Mouse (Mus musculus) C2C12 (cell line): ENCODE results near the gene Clec16a. TPM values are rescaled to one million over a fixed set of nuclear protein-coding genes. Genes with fewer than 3 reads are reported as not detected.

Experiments
- H3K27me3 ChIP-seq: one replicate; pipeline ENCODE4 v1.6.1; 2011; ENCODE audit not compliant: control insufficient read depth, insufficient read depth, insufficient read length
- H3K36me3 ChIP-seq: one replicate; pipeline ENCODE4 v1.6.1; 2011; ENCODE audit not compliant: control insufficient read depth, insufficient read depth
- H3K4me3 ChIP-seq: one replicate; pipeline ENCODE4 v1.5.1; 2011; ENCODE audit warnings: mild to moderate bottlenecking, control low read depth; ENCODE audit not compliant: poor library complexity, insufficient read depth, severe bottlenecking
- H3K79me2 ChIP-seq: one replicate; pipeline ENCODE4 v1.6.1; 2011; ENCODE audit not compliant: control insufficient read depth, insufficient read depth
- H3K79me3 ChIP-seq: one replicate; pipeline ENCODE4 v1.6.1; 2011; ENCODE audit warnings: low read depth, control low read depth
- H3ac ChIP-seq: one replicate; pipeline ENCODE3; 2011; ENCODE audit warnings: low read depth; ENCODE audit not compliant: control insufficient read depth, insufficient read length
- CEBPB ChIP-seq: IDR thresholded peaks from one replicate; pipeline ENCODE4 v1.6.1; 2011; ENCODE audit warnings: low read depth, mild to moderate bottlenecking, control low read depth, moderate library complexity
- CTCF ChIP-seq: IDR thresholded peaks from one replicate; pipeline ENCODE4 v1.5.1; 2011; ENCODE audit not compliant: control insufficient read depth, insufficient read depth, insufficient read length
- FOSL1 ChIP-seq: IDR thresholded peaks from one replicate; pipeline ENCODE4 v1.8.0; 2011; ENCODE audit warnings: mild to moderate bottlenecking, low read length; ENCODE audit not compliant: poor library complexity, insufficient read depth, severe bottlenecking
- MAX ChIP-seq: IDR thresholded peaks from one replicate; pipeline ENCODE4 v1.6.1; 2011; ENCODE audit warnings: mild to moderate bottlenecking, control low read depth
- MYOD1 ChIP-seq: IDR thresholded peaks from one replicate; pipeline ENCODE4 v1.6.1; 2011; ENCODE audit warnings: low read depth; ENCODE audit not compliant: control insufficient read depth, insufficient read length
- MYOG ChIP-seq: IDR thresholded peaks from one replicate; pipeline ENCODE4 v1.6.1; 2011; ENCODE audit not compliant: control insufficient read depth, insufficient read length; ENCODE audit errors: extremely low read depth
- USF1 ChIP-seq: IDR thresholded peaks from one replicate; pipeline ENCODE4 v1.6.1; 2011; ENCODE audit warnings: low read depth, mild to moderate bottlenecking, control low read depth, moderate library complexity
- polyA plus RNA-seq: library from polyadenylated mRNA; unstranded; fragments of >200 nt; fragmentation: generic; extraction: Trizol; gene quantifications from one replicate; pipeline ENCODE4 v1.2.1, GENCODE M21; 2012; ENCODE audit warnings: missing spikeins

The Clec16a gene
- polyA plus RNA-seq, 1 experiment = 10.0 TPM

DNA sequence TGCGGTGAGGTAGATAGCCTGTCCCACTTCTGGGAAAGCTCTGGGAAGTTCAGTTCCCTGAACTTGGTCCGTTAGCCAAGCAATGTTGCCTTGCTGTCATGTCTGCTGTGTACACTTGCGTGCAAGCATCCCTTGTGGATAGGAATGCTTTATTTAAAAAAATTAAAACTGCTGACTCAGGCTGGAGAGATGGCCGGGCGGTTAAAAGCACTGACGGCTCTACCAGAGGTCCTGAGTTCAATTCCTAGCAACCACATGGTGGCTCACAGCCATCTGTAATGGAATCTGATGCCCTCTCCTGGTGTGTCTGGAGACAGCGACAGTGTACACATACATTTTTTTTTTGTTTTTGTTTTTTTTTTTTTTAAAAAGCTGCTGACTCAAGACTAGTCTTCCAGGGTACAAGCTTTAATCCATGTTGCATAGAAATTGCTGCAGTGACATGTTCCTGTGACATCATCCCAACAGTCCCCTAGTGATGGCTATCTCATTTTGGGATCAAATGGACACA is 242.5 kb downstream of the Clec16a start:
- Histone ChIP-seq H3K79me2 (peaks cover 22% of the 10 kb centered on the region), H3K79me3 (peaks cover 13% of the 10 kb centered on the region), H3ac (no peak overlapping the region), H3K4me3 (no peak overlapping the region), H3K27me3 (no peaks in the 10 kb centered on the region), H3K36me3 (no peaks in the 10 kb centered on the region)
- TF ChIP-seq CTCF (no peak), MAX (no peak), MYOD1 (no peak)

DNA sequence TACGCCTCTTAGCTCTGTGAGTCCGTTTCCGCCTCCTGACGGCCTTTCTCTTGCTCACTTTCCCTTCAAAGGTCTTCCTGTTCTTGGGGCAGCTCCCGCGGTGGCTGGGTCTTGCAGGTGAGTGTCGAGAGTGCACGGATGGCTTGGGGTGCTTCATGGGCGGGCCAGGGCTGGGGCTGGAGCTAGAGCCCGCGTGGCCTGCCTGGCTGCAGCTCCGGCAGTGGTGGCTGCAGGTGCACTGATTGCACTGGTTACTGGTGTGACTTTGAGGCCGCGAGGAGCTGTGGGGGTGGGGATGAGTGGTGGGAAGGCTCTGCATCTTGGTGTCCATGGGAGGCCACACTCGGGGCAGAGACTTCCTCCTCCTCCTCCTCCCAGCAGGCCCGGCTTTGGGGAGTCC is 243.1 kb downstream of the Clec16a start, which contains the start of gene Tnp2:
Gene Tnp2 (minus strand): TSS at position 390 of the 400 bp plus-strand sequence.
- peaks cover 10% of the 10 kb centered on the region for H3K79me3 ChIP-seq
- no peaks in the 10 kb centered on the region for H3K27me3 ChIP-seq
- no peaks in the 10 kb centered on the region for H3K36me3 ChIP-seq
- no peak within 1 kb of the TSS for H3ac ChIP-seq
- peaks cover 15% of the 10 kb centered on the region for H3K79me2 ChIP-seq
- no peak within 1 kb of the TSS for H3K4me3 ChIP-seq
- TF ChIP-seq CTCF (no peak), CEBPB (no peak), MAX (no peak), MYOD1 (no peak), FOSL1 (no peak), USF1 (no peak), MYOG (no peak)

DNA sequence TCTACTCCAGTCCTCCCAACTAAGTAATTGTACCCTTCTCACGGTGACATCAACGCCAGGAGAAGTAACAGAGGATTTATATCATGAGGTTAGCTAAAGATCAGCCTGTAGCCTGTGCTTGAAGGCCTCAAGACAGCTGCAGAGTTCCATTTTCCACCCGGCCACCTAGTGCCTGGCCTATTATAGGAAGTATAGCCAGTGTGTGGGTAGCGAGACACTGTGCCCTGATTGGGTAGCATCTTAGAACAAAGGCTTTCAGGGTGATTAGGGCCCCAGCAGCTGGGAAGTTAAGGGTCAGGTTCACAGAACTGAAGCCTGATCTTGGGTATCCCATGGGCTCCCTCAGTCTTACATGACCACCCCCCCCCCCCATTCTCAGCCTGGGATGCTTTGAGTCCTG is 243.7 kb downstream of the Clec16a start:
- no peak overlapping the region for H3K4me3 ChIP-seq
- no peak for TF ChIP-seq FOSL1
- no peak for TF ChIP-seq MAX
- TF ChIP-seq MYOD1 = no peak
- TF ChIP-seq CTCF = no peak
- no peak for TF ChIP-seq USF1
- TF ChIP-seq MYOG = no peak
- TF ChIP-seq CEBPB = no peak
- H3ac ChIP-seq = no peak overlapping the region
- H3K27me3 ChIP-seq = no peaks in the 10 kb centered on the region
- H3K79me2 ChIP-seq = peaks cover 9% of the 10 kb centered on the region
- H3K36me3 ChIP-seq = no peaks in the 10 kb centered on the region
- peaks cover 5% of the 10 kb centered on the region for H3K79me3 ChIP-seq

DNA sequence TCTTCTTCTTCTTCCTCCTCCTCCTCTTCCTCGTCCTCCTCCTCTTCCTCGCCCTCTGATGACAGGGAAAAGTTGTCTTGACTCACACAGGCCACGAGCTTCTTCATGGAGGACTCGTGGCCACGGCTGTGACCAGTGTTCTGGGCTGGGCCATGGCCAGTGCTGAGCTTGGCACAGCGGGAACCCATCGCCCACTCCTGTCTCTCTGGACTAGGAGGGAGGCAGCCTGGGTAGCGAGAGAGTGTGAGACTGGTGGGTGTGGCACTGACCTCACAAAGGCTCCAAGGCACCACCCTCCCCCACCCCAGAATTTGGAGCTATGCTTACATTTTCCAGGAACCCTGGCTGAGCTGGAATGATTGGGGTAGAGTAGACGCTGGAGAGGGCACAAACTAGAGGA is 245.6 kb downstream of the Clec16a start, which contains the start of gene Prm3:
Gene Prm3 (minus strand): TSS at position 213 of the 400 bp plus-strand sequence.
- TF ChIP-seq MYOD1 = no peak
- TF ChIP-seq CEBPB = no peak
- TF ChIP-seq MAX = no peak
- no peak for TF ChIP-seq MYOG
- no peak for TF ChIP-seq CTCF
- TF ChIP-seq USF1 = no peak
- TF ChIP-seq FOSL1 = no peak
- no peaks in the 10 kb centered on the region for H3K79me2 ChIP-seq
- H3K27me3 ChIP-seq = no peaks in the 10 kb centered on the region
- no peak within 1 kb of the TSS for H3K4me3 ChIP-seq
- no peak within 1 kb of the TSS for H3ac ChIP-seq
- H3K36me3 ChIP-seq = no peaks in the 10 kb centered on the region
- no peaks in the 10 kb centered on the region for H3K79me3 ChIP-seq

Other genes starting within 250 kb of the Clec16a start
- gene Emp2, start 231.4 kb upstream of the Clec16a start, polyA plus RNA-seq = 41.2 TPM
- not detected for gene Tekt5, start 149.8 kb upstream of the Clec16a start, polyA plus RNA-seq
- gene Nubp1, start 133.4 kb upstream of the Clec16a start, polyA plus RNA-seq = 67.6 TPM
- gene Tvp23a, start 98.0 kb upstream of the Clec16a start, polyA plus RNA-seq = 2.9 TPM
- not detected for gene Ciita, start 65.3 kb upstream of the Clec16a start, polyA plus RNA-seq
- 17.1 TPM for gene Dexi, start 2.3 kb upstream of the Clec16a start, polyA plus RNA-seq
- 4.6 TPM for gene Socs1, start 240.2 kb downstream of the Clec16a start, polyA plus RNA-seq
- gene Tnp2, start 243.3 kb downstream of the Clec16a start, polyA plus RNA-seq = not detected
- not detected for gene Prm3, start 245.6 kb downstream of the Clec16a start, polyA plus RNA-seq